Mouse (Mus musculus) v-Abl transformed pro-B cells (cell line): Measurements from ENCODE around the gene Adam20.
"Not testable (repeated sequence)": the region's sequence is repeated elsewhere in the genome, so short reads cannot be mapped to it uniquely, and the experiment has no call there.

Source experiments
- in situ Hi-C, 2 experiments: fragments of 400-800 bp; cut with MboI; formaldehyde crosslinking; loops; one replicate each; pipeline ENCODE4 v1.15.1; 2025; ENCODE audit not compliant: unreplicated experiment in 2 of 2

The Adam20 gene

GRCm38 (mm10) chr8:40792973-40793372 lies at the start of gene Adam20:
Gene Adam20, plus strand, starts transcription at chr8:40793273.
- in situ Hi-C loops, result not testable (repeated sequence)

GRCm38 (mm10) chr8:40751908-40752307 lies 41.2 kb upstream of the Adam20 start, which contains the start of gene Adam25:
Gene Adam25, plus strand, starts transcription at chr8:40752208.
- in situ Hi-C loops, result not testable (repeated sequence)

- in situ Hi-C loops, result no loop called here
Measured at GRCm38 (mm10) chr8:40783320-40783719, 9.8 kb upstream of the Adam20 start.

- in situ Hi-C loops, result no loop called here
Measured at GRCm38 (mm10) chr8:40803379-40804079, 10.5 kb downstream of the Adam20 start.
